Mouse (Mus musculus) ZHBTc4 (cell line): ENCODE measurements around the gene Cela3b.

Source experiments
- DNase-seq: peaks from one replicate; pipeline ENCODE4 v3.0.0-alpha.2; 2011; ENCODE audit warnings: low read depth, low spot score

Gene Cela3b

GRCm38 (mm10) chr4:137375314-137376278, 54.7 kb downstream of the Cela3b start:
- DNase-seq: peak; percentile 34

GRCm38 (mm10) chr4:137373711-137374110, 56.6 kb downstream of the Cela3b start:
- DNase-seq: no peak

GRCm38 (mm10) chr4:137371596-137372523, 58.5 kb downstream of the Cela3b start:
- no peak for DNase-seq
